Mouse (Mus musculus) myocyte (in vitro differentiated cells): ENCODE results near the gene Pgap1. TPM values are rescaled to one million over a fixed set of nuclear protein-coding genes. Genes with fewer than 3 reads are reported as not detected.

ENCODE experiments used
- H3K27me3 ChIP-seq: one replicate; pipeline ENCODE4 v1.6.1; 2011; ENCODE audit not compliant: control insufficient read depth, insufficient read depth, insufficient read length
- H3K36me3 ChIP-seq: one replicate; pipeline ENCODE4 v1.6.1; 2011; ENCODE audit not compliant: control insufficient read depth, insufficient read depth
- H3K4me2 ChIP-seq: one replicate; pipeline ENCODE4 v1.6.1; 2011; ENCODE audit warnings: low read depth, control low read depth
- H3K4me3 ChIP-seq: one replicate; pipeline ENCODE4 v1.5.1; 2011; ENCODE audit warnings: mild to moderate bottlenecking, control low read depth, moderate library complexity
- H3K79me2 ChIP-seq: one replicate; pipeline ENCODE4 v1.6.1; 2011; ENCODE audit not compliant: control insufficient read depth, insufficient read depth
- H3ac ChIP-seq: one replicate; pipeline ENCODE4 v1.6.1; 2011; ENCODE audit not compliant: control insufficient read depth, insufficient read length
- CEBPB ChIP-seq: IDR thresholded peaks from 2 replicates; pipeline ENCODE4 v1.6.1; 2011; ENCODE audit warnings: mild to moderate bottlenecking, moderate library complexity; ENCODE audit not compliant: poor library complexity, insufficient read depth, severe bottlenecking
- E2F4 ChIP-seq: IDR thresholded peaks from one replicate; pipeline ENCODE4 v1.6.1; 2011; ENCODE audit warnings: mild to moderate bottlenecking, control low read depth, moderate library complexity; ENCODE audit not compliant: insufficient read depth
- MAX ChIP-seq: IDR thresholded peaks from one replicate; pipeline ENCODE4 v1.6.1; 2011; ENCODE audit warnings: low read depth, mild to moderate bottlenecking, control low read depth
- MYOD1 ChIP-seq, 3 experiments: IDR thresholded peaks; one replicate each; pipeline ENCODE4 v1.6.1; 2011; ENCODE audit warnings: control low read depth in 2 of 3, low read depth in 2 of 3, mild to moderate bottlenecking in 2 of 3, moderate library complexity in 1 of 3; ENCODE audit not compliant: insufficient read length in 2 of 3, control insufficient read depth in 1 of 3
- MYOG ChIP-seq, 3 experiments: IDR thresholded peaks; one replicate each; pipeline ENCODE4 v1.6.1; 2011; ENCODE audit warnings: control low read depth in 2 of 3, low read depth in 2 of 3, mild to moderate bottlenecking in 2 of 3; ENCODE audit not compliant: insufficient read length in 2 of 3, control insufficient read depth in 1 of 3, insufficient read depth in 1 of 3
- POLR2A ChIP-seq: IDR thresholded peaks from one replicate; pipeline ENCODE4 v1.6.1; 2011; ENCODE audit warnings: low read depth, mild to moderate bottlenecking, control low read depth, moderate library complexity; ENCODE audit not compliant: insufficient read length
- POLR2AphosphoS2 ChIP-seq: IDR thresholded peaks from one replicate; pipeline ENCODE4 v1.6.1; 2011; ENCODE audit warnings: low read depth, control low read depth; ENCODE audit not compliant: insufficient read length
- REST ChIP-seq: IDR thresholded peaks from one replicate; pipeline ENCODE4 v1.6.1; 2011; ENCODE audit warnings: mild to moderate bottlenecking, control low read depth, moderate library complexity; ENCODE audit not compliant: insufficient read depth, insufficient read length
- SRF ChIP-seq: IDR thresholded peaks from one replicate; pipeline ENCODE4 v1.6.1; 2011; ENCODE audit warnings: low read depth; ENCODE audit not compliant: control insufficient read depth, insufficient read length
- TCF12 ChIP-seq: IDR thresholded peaks from one replicate; pipeline ENCODE4 v1.6.1; 2011; ENCODE audit warnings: mild to moderate bottlenecking, control low read depth; ENCODE audit not compliant: poor library complexity, insufficient read depth, severe bottlenecking
- TCF3 ChIP-seq: IDR thresholded peaks from one replicate; pipeline ENCODE4 v1.6.1; 2011; ENCODE audit warnings: low read depth, control low read depth; ENCODE audit not compliant: insufficient read length
- USF1 ChIP-seq: IDR thresholded peaks from one replicate; pipeline ENCODE4 v1.6.1; 2011; ENCODE audit warnings: low read depth, mild to moderate bottlenecking, control low read depth, moderate library complexity
- polyA plus RNA-seq: library from polyadenylated mRNA; unstranded; fragments of >200 nt; fragmentation: generic; extraction: Trizol; gene quantifications from one replicate; pipeline ENCODE4 v1.2.1, GENCODE M21; 2012; ENCODE audit warnings: missing spikeins

The Pgap1 gene
- polyA plus RNA-seq, 1 experiment, result 0.59 TPM

DNA sequence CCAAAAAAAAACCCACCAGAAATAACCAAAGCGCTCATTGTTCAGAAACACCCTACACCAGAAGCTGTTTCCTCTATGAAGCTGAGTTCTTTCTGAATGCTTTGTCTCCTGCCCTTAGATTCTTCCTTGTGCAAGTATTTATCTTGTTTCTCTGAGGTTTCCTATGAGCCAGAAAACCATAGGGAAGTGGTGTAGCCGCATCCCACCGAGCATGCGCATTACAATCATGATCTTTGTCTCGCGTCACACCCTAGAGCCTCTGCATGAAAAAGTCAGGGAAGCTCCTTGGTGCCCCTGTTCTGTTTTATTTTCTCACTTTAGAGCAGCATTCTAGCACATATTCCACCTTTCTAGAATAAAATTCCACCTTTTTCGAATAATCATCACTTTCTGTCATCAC is 113.8 kb downstream of the Pgap1 start:
- peaks cover 30% of the 10 kb centered on the region for H3K27me3 ChIP-seq
- H3K4me2 ChIP-seq, result no peak overlapping the region
- H3ac ChIP-seq, result no peak overlapping the region
- TF ChIP-seq MYOD1 (IDR thresholded peaks at IDR 0.05; ENCODE audit: control insufficient read depth in 1 of 3, insufficient read length in 2 of 3, low read depth in 2 of 3), result no peak
- no peak for TF ChIP-seq MAX
- TF ChIP-seq TCF3, result no peak
- no peak for TF ChIP-seq SRF
- no peaks in the 10 kb centered on the region for H3K79me2 ChIP-seq
- no peaks in the 10 kb centered on the region for H3K36me3 ChIP-seq
- no peak overlapping the region for H3K4me3 ChIP-seq

DNA sequence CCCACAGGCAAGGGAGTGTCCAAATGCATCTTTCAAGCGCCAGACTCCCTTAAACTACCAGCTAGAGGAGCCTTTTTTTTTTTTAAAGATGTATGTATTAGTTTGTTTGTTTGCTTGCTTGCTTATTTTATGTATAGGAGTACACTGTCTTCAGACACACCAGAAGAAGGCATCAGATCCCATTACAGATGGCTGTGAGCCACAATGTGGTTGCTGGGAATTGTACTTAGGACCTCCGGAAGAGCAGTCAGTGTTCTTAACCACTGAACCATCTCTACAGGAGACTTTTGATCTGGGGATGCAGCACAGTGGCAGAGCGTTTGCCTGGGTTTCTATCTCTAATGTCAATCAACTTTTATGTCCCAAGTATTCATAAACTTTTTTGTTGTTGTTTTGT is 118.4 kb downstream of the Pgap1 start:
- peak overlapping the region; percentile 53 for H3K4me2 ChIP-seq

DNA sequence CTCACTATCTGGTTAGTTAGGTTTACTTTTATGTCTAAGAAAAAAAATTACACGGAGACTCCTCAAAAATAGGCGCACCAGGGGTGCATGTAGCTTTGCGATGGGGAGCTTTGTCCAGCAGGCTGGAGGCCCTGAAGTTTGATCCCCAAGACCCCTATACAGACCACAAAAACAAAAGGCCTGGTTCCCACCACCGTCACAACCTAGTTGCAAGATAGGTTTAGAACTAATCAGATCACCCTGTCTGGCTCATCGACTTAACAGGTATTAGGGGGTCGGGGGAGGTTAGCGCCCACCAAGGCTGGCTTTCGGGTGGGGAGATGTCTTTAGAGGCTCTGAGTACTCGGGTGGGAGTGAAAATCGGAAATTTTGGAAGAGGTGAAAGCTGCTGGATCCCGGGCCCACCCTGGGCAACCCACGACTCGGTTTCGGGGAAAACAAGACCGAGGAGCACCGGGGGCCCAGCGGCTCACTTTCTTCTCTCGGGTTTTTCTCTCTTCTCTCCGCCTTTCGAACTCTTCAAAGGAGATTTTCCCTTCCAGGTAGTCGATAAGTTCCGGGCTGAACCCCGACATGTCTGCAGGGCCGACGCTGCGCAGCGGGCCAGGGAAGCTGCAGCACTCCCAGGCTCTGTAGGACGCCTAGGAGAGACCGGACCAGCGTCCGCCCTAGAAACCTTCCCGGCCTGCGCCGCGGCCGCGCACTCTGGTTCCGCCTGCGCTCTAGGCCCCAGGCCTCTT is 119.0 kb downstream of the Pgap1 start, which contains the start of gene Gtf3c3:
TSS of gene Gtf3c3 (minus strand) at position 632 of the 740 bp plus-strand sequence.
- no peak within 1 kb of the TSS for H3ac ChIP-seq
- H3K36me3 ChIP-seq, result peaks cover 16% of the 10 kb centered on the region
- H3K4me2 ChIP-seq, result peak within 1 kb of the TSS; percentile 85
- H3K27me3 ChIP-seq, result no peaks in the 10 kb centered on the region
- peaks cover 10% of the 10 kb centered on the region for H3K79me2 ChIP-seq
- TF ChIP-seq CEBPB (no peak), POLR2A (peak; percentile 77), SRF (peak; percentile 34), MYOD1 (IDR thresholded peaks at IDR 0.05; ENCODE audit: control insufficient read depth in 1 of 3, insufficient read length in 2 of 3, low read depth in 2 of 3) (peak in 1 of 3 experiments; percentile 26), USF1 (no peak), MAX (no peak), REST (no peak), MYOG (IDR thresholded peaks at IDR 0.05; ENCODE audit: control insufficient read depth in 1 of 3, insufficient read depth in 1 of 3, insufficient read length in 2 of 3, low read depth in 2 of 3) (peak in 2 of 3 experiments; percentile 57), POLR2AphosphoS2 (peak; percentile 83), E2F4 (peak; percentile 8)
- peak within 1 kb of the TSS; percentile 74 for H3K4me3 ChIP-seq

More for the DNA sequence above, 118.4 kb downstream of the Pgap1 start:
- Histone ChIP-seq H3K79me2 (peaks cover 10% of the 10 kb centered on the region), H3ac (no peak overlapping the region), H3K27me3 (no peaks in the 10 kb centered on the region), H3K36me3 (peaks cover 11% of the 10 kb centered on the region), H3K4me3 (peak overlapping the region; percentile 74)
- no peak for TF ChIP-seq POLR2A
- TF ChIP-seq REST, result no peak
- no peak for TF ChIP-seq POLR2AphosphoS2
- no peak for TF ChIP-seq E2F4
- no peak for TF ChIP-seq MYOD1 (IDR thresholded peaks at IDR 0.05; ENCODE audit: control insufficient read depth in 1 of 3, insufficient read length in 2 of 3, low read depth in 2 of 3)
- TF ChIP-seq TCF12, result no peak
- TF ChIP-seq TCF3, result no peak
- no peak for TF ChIP-seq MYOG (IDR thresholded peaks at IDR 0.05; ENCODE audit: control insufficient read depth in 1 of 3, insufficient read depth in 1 of 3, insufficient read length in 2 of 3, low read depth in 2 of 3)
- no peak for TF ChIP-seq CEBPB
- no peak for TF ChIP-seq USF1
- TF ChIP-seq MAX, result no peak
- TF ChIP-seq SRF, result no peak

Other genes with a start within 250 kb of the Pgap1 start
- 6.0 TPM for gene Gtf3c3, start 118.7 kb downstream of the Pgap1 start, polyA plus RNA-seq